Mouse (Mus musculus) activated CD4-positive, CD25-positive, alpha-beta regulatory T cell, adult 9 weeks (primary cell): ENCODE results near the gene Pxk. TPM values are rescaled to one million over a fixed set of nuclear protein-coding genes. Genes with fewer than 3 reads are reported as not detected.

ENCODE experiments used
- polyA plus RNA-seq: library from polyadenylated mRNA; unstranded; fragments of 100-300 nt; shearing (Covaris generic); gene quantifications from one replicate; pipeline ENCODE4 v1.2.1, GENCODE M21; 2017

Pxk gene
- polyA plus RNA-seq, result 38.7 TPM

DNA sequence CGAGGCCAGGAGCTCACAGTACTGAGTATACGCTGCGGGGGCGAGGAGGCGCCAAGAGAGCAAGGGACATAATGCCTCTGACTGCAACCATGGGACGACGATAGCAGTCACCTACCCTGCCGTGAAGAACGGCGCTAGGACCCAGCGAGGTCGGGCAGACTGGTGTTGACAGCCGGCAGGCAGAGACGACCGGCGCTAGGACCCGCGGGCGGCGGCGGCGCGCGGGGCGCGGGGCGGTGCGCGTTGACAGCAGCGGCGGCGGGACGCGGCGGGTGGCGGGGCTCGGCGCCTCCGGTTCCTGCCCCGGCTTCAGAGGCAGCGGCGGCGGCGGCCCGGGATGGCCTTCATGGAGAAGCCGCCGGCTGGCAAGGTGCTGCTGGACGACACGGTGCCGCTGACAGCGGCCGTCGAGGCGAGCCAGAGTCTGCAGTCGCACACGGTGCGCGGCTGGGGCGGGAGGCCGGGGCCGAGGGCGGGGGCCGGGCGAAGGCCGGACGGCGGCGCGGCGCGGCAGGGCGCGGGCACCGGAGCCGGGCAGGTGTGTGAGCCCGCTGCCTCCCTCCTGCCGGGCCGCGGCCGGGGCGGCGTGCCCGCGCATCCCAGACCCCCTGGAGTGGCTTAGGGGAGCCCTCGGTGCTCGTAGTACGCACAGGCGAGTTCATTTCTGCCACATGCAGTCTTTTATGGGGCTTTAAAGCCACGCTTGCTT is at the start of gene Pxk:
TSS of gene Pxk (plus strand) at position 234 of the 709 bp plus-strand sequence.

DNA sequence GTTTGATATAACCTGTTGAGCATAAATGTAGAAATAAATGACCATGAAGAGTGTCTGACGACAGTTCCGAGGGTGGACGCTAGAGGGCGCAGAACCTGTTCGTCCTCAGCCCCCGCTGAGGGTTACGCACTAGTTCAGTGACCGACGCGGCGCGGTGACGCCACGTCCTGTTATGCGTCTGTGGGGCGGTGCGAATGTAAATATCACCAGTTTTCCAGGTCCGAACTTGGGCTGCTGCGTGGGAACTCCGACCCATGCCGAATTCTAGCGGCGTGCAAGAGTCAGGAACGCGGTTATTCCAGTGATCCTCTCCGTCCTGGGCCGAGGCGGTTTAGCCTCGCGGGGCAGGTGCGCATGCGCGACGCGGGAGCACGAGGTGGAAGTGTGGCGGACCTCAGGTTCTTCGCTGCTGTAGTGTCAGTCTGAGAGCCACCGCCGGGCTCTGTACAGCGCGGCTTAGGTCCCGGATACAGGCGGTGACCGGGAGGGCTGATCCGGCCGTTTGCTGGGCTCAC is 17.8 kb upstream of the Pxk start, which contains the start of gene Rpp14:
TSS of gene Rpp14 (plus strand) at position 203 of the 515 bp plus-strand sequence.

DNA sequence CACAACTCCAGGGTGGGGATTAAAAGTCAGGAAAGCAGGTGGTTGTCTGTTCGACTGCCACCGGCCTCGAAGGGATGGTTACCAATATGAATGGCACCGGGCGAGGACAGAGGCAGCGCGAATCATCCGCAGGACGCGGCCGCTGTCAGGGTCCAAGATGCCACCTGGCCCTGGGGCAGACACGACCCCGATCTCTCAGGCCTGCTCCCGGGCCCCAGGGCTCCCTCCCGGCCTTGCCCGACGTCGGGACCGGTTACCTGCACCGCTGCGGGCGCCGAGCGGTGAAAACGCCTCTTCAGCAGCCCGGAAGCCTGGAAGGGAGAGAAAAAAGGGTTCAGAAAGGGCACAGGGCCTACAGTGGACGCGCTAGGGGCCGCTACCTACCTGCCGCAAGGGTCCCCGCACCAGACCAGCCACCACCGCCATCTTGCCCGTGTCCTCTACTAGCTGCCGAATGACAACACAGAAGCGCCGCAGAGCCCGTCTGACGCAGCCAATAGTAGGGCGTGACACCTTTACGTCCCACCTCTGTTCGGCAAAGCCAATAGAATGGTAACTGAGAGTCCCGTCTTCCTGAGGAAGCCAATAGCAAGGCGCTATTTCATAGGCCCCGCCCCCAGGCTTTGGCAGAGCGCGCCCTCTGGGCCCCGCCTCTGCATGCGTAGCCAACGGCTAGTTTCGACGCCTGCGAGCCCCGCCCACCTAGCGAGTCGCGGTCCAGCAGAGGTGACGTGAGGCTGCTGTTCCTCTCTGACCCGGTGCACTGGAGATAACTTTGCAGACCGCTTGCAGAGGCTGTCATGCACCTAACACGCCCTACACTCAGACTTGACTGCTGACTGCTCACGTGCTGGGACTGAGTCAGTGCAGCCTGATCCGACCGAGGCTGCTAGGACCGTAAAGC is 74.7 kb downstream of the Pxk start, which contains the start of gene Pdhb:
TSS of gene Pdhb (minus strand) at position 519 of the 904 bp plus-strand sequence.

DNA sequence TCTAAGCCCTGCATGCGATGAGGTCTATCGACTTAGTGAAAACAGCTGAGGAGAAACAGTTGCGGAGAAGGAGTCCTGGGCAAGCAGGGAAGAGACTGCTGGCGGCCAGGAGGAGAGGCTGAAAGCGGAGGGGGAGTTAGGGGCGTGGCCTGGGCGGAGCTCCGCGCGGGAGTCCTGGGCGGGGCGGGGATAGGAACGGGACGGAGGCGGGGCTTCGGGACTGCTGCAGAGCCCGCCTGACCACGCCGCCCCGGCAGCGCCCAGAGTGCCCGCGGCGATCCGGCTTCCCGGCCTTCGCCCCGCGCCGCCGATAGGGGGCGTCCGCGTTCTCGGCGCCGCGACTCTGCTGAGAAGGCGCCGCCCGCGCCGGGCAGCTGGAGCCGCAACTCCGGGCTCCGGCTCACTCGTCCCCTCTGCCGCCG is 115.8 kb downstream of the Pxk start, which contains the start of gene Kctd6:
TSS of gene Kctd6 (plus strand) at position 338 of the 422 bp plus-strand sequence.

Other genes starting within 250 kb of the Pxk start
- gene Gm45521, start 140.9 kb upstream of the Pxk start, polyA plus RNA-seq, result not detected
- gene Dnase1l3, start 103.6 kb upstream of the Pxk start, polyA plus RNA-seq, result 2.0 TPM
- gene Abhd6, start 95.3 kb upstream of the Pxk start, polyA plus RNA-seq, result 33.6 TPM
- gene Rpp14, start 17.8 kb upstream of the Pxk start, polyA plus RNA-seq, result 44.9 TPM
- gene Pdhb, start 74.8 kb downstream of the Pxk start, polyA plus RNA-seq, result 163 TPM
- 0.88 TPM for gene Kctd6, start 115.9 kb downstream of the Pxk start, polyA plus RNA-seq
- gene Acox2, start 161.1 kb downstream of the Pxk start, polyA plus RNA-seq, result not detected
- not detected for gene Fam107a, start 219.8 kb downstream of the Pxk start, polyA plus RNA-seq